Mouse (Mus musculus): ENCODE results near the gene Setd3. TPM values are rescaled to one million over a fixed set of nuclear protein-coding genes. Genes with fewer than 3 reads are reported as not detected.

The Setd3 gene
- 10 to 100 TPM; 83.9 to 91.6 TPM for total RNA-seq (2021)

- intact Hi-C loops (cut with DNase I): no loop called here
- no peak for DNase-seq
Measured at GRCm38 (mm10) chr12:108179246-108179320, at the start of gene Setd3. TSS of gene Setd3 (minus strand) at chr12:108179314.

GRCm38 (mm10) chr12:108227527-108227926, 48.4 kb upstream of the Setd3 start:
- DNase-seq: no peak
- intact Hi-C loops (cut with DNase I): no loop called here

GRCm38 (mm10) chr12:108226941-108227340, 47.8 kb upstream of the Setd3 start:
- DNase-seq: no peak
- intact Hi-C loops (cut with DNase I): no loop called here

- intact Hi-C loops (cut with DNase I): no loop called here
Measured at GRCm38 (mm10) chr12:108226216-108226615, 47.1 kb upstream of the Setd3 start.

GRCm38 (mm10) chr12:108225781-108226180, 46.7 kb upstream of the Setd3 start:
- intact Hi-C loops (cut with DNase I): no loop called here
- DNase-seq: no peak

More at GRCm38 (mm10) chr12:108226216-108226615, 47.1 kb upstream of the Setd3 start:
- DNase-seq: no peak

GRCm38 (mm10) chr12:108223357-108223756, 44.2 kb upstream of the Setd3 start:
- intact Hi-C loops (cut with DNase I): no loop called here
- no peak for DNase-seq

- intact Hi-C loops (cut with DNase I): no loop called here
Measured at GRCm38 (mm10) chr12:108221712-108222111, 42.6 kb upstream of the Setd3 start.

GRCm38 (mm10) chr12:108221206-108221605, 42.1 kb upstream of the Setd3 start:
- intact Hi-C loops (cut with DNase I): no loop called here
- no peak for DNase-seq

More at GRCm38 (mm10) chr12:108221712-108222111, 42.6 kb upstream of the Setd3 start:
- no peak for DNase-seq

- no peak for DNase-seq
- intact Hi-C loops (cut with DNase I): no loop called here
Measured at GRCm38 (mm10) chr12:108220621-108221020, 41.5 kb upstream of the Setd3 start.

- DNase-seq: no peak
- intact Hi-C loops (cut with DNase I): no loop called here
Measured at GRCm38 (mm10) chr12:108219825-108220616, 40.9 kb upstream of the Setd3 start.

- no peak for DNase-seq
- intact Hi-C loops (cut with DNase I): no loop called here
Measured at GRCm38 (mm10) chr12:108219163-108219562, 40.0 kb upstream of the Setd3 start.

GRCm38 (mm10) chr12:108217572-108217971, 38.5 kb upstream of the Setd3 start:
- peak; percentile 59 to 71 for DNase-seq
- intact Hi-C loops (cut with DNase I): loop anchor here (1.0 kb wide), 1 partner anchor 75 kb away; no protein-coding TSS in a partner anchor

- intact Hi-C loops (cut with DNase I): loop anchor here (1.0 kb wide), 1 partner anchor 76 kb away; no protein-coding TSS in a partner anchor
- no peak for DNase-seq
Measured at GRCm38 (mm10) chr12:108216611-108217370, 37.7 kb upstream of the Setd3 start.

- no peak for DNase-seq
- intact Hi-C loops (cut with DNase I): no loop called here
Measured at GRCm38 (mm10) chr12:108215090-108215489, 36.0 kb upstream of the Setd3 start.

GRCm38 (mm10) chr12:108213090-108214041, 34.3 kb upstream of the Setd3 start:
- intact Hi-C loops (cut with DNase I): loop anchor here (5.0 kb wide), 1 partner anchor 209 kb away; no protein-coding TSS in a partner anchor
- no peak for DNase-seq

GRCm38 (mm10) chr12:108212476-108212875, 33.4 kb upstream of the Setd3 start:
- intact Hi-C loops (cut with DNase I): loop anchor here (5.0 kb wide), 1 partner anchor 210 kb away; no protein-coding TSS in a partner anchor
- DNase-seq: no peak

GRCm38 (mm10) chr12:108212071-108212470, 33.0 kb upstream of the Setd3 start:
- no peak for DNase-seq
- intact Hi-C loops (cut with DNase I): loop anchor here (5.0 kb wide), 1 partner anchor 210 kb away; no protein-coding TSS in a partner anchor

- no peak for DNase-seq
- intact Hi-C loops (cut with DNase I): loop anchor here (5.0 kb wide), 1 partner anchor 212 kb away; no protein-coding TSS in a partner anchor
Measured at GRCm38 (mm10) chr12:108210623-108211022, 31.5 kb upstream of the Setd3 start.

- intact Hi-C loops (cut with DNase I): loop anchor here (1.0 to 5.0 kb wide), 3 partner anchors 84 to 303 kb away; no protein-coding TSS in a partner anchor
- peak; percentile 80 to 81 for DNase-seq
Measured at GRCm38 (mm10) chr12:108208726-108209438, 29.8 kb upstream of the Setd3 start.

GRCm38 (mm10) chr12:108208216-108208615, 29.1 kb upstream of the Setd3 start:
- no peak for DNase-seq
- intact Hi-C loops (cut with DNase I): loop anchor here (5.0 kb wide), 2 partner anchors 284 to 304 kb away; no protein-coding TSS in a partner anchor

All from heart, postnatal 36 days (tissue).